Mouse (Mus musculus): Measurements from ENCODE around the gene Usp7. TPM values are rescaled to one million over a fixed set of nuclear protein-coding genes. Genes with fewer than 3 reads are reported as not detected.

Gene Usp7
- total and polyA plus RNA-seq, 3 experiments = 94.2 to 425 (median 101) TPM

DNA sequence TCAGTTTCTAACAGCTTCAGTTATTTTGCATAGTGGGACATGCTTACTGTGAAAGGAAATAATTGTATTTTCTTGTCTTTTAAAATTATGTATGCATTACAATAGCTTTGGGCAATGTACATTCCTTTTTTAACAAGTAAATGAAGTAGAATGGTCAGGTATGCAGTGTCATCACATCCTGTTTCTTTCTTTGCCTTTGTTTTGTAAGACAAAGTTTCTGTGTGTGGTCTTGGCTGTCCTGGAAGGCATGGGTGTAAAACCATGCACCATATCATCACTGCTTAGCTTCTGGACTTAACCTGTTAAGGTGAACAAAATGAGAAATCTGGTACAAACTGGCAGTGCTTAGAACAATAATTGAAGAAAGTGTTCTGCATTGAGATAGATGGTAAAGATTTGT lies 46.8 kb upstream of the Usp7 start:
- Histone ChIP-seq H3K4me1 (ENCODE audit: control insufficient read depth in 1 of 2, insufficient read depth in 2 of 2, low read length in 2 of 2) (peaks cover 0 to 8% of the 10 kb centered on the region in 2 experiments; a peak in 3 of 4 replicates), H3K79me2 (ENCODE audit: control insufficient read depth, insufficient read depth, low read length, poor library complexity) (peaks cover 30% of the 10 kb centered on the region), H3K4me3 (ENCODE audit: control insufficient read depth in 1 of 2, insufficient read depth in 1 of 2, low read depth in 2 of 2, low read length in 2 of 2) (no peak overlapping the region), H3K9me3 (replicated peaks; ENCODE audit: insufficient read depth, low read length) (no peaks in the 10 kb centered on the region), H3K27me3 (ENCODE audit: control insufficient read depth in 1 of 2, insufficient read depth in 2 of 2, low read length in 2 of 2) (no peaks in the 10 kb centered on the region), H3K9ac (ENCODE audit: control insufficient read depth, low read depth, low read length, poor library complexity, severe bottlenecking) (no peak overlapping the region), H3K36me3 (ENCODE audit: control insufficient read depth in 1 of 2, insufficient read depth in 2 of 2, low read length in 2 of 2) (peaks cover 25 to 35% of the 10 kb centered on the region in 2 experiments), H3K27ac (ENCODE audit: control insufficient read depth, low read depth, low read length) (no peak overlapping the region)
- TF ChIP-seq ZNF384 (IDR thresholded peaks at IDR 0.05; ENCODE audit: low read depth, low read length) (no peak), MYC (IDR thresholded peaks at IDR 0.05; ENCODE audit: low read depth, low read length) (no peak), ZKSCAN1 (IDR thresholded peaks at IDR 0.05; ENCODE audit: low read depth, low read length) (no peak), EP300 (IDR thresholded peaks at IDR 0.05; ENCODE audit: low read depth in 1 of 2, low read length in 2 of 2) (no peak), JUND (IDR thresholded peaks at IDR 0.05; ENCODE audit: low read depth, low read length) (no peak), UBTF (IDR thresholded peaks at IDR 0.05; ENCODE audit: borderline replicate concordance, insufficient read depth, low read depth, low read length) (no peak), RAD21 (IDR thresholded peaks at IDR 0.05; ENCODE audit: low read depth, low read length) (no peak), POLR2AphosphoS5 (IDR thresholded peaks at IDR 0.05; ENCODE audit: borderline replicate concordance, low read depth, low read length) (no peak), GATA1 (IDR thresholded peaks at IDR 0.05; ENCODE audit: low read depth, low read length) (no peak), SMC3 (IDR thresholded peaks at IDR 0.05; ENCODE audit: low read depth, low read length) (no peak), SIN3A (IDR thresholded peaks at IDR 0.05; ENCODE audit: low read length) (no peak), E2F4 (IDR thresholded peaks at IDR 0.05; ENCODE audit: borderline replicate concordance, low read depth, low read length) (no peak), ETS1 (IDR thresholded peaks at IDR 0.05; ENCODE audit: low read depth, low read length) (no peak), MAX (IDR thresholded peaks at IDR 0.05; ENCODE audit: low read length) (no peak), ZMIZ1 (IDR thresholded peaks at IDR 0.05; ENCODE audit: low read depth, low read length) (no peak)
- DNase-seq (ENCODE audit: low read depth, low spot score) = no peak

DNA sequence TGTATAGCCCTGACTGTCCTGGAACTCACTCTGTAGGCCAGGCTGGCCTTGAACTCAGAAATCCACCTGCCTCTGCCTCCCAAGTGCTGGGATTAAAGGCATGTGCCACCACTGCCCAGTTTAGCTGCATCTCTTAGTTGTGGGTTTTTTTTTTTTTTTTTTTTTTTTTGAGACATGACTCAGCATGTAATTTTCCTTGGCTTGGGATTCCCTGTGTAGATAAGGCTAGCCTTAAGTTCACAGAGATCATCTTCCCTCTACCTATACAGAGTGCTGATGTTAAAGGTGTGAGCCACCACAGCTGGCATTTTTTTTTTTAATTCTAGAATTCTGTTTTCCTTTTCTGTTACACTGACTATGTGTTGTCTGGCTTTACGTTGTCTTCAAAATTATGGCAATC lies 45.5 kb upstream of the Usp7 start:
- H3K4me3 ChIP-seq (ENCODE audit: control insufficient read depth in 1 of 2, insufficient read depth in 1 of 2, low read depth in 2 of 2, low read length in 2 of 2) = no peak overlapping the region

More for the DNA sequence above, 45.5 kb upstream of the Usp7 start:
- H3K79me2 ChIP-seq (ENCODE audit: control insufficient read depth, insufficient read depth, low read length, poor library complexity) = peaks cover 29% of the 10 kb centered on the region
- peaks cover 0 to 8% of the 10 kb centered on the region in 2 experiments; a peak in 2 of 4 replicates for H3K4me1 ChIP-seq (ENCODE audit: control insufficient read depth in 1 of 2, insufficient read depth in 2 of 2, low read length in 2 of 2)
- H3K36me3 ChIP-seq (ENCODE audit: control insufficient read depth in 1 of 2, insufficient read depth in 2 of 2, low read length in 2 of 2) = peaks cover 13 to 29% of the 10 kb centered on the region in 2 experiments
- DNase-seq (ENCODE audit: low read depth, low spot score) = no peak
- H3K9me3 ChIP-seq (replicated peaks; ENCODE audit: insufficient read depth, low read length) = no peaks in the 10 kb centered on the region
- no peaks in the 10 kb centered on the region for H3K27me3 ChIP-seq (ENCODE audit: control insufficient read depth in 1 of 2, insufficient read depth in 2 of 2, low read length in 2 of 2)
- TF ChIP-seq BHLHE40 (IDR thresholded peaks at IDR 0.05; ENCODE audit: borderline replicate concordance, low read depth, low read length) = no peak
- peak; percentile 82 for TF ChIP-seq ZNF384 (IDR thresholded peaks at IDR 0.05; ENCODE audit: low read depth, low read length)
- no peak overlapping the region for H3K27ac ChIP-seq (ENCODE audit: control insufficient read depth, low read depth, low read length)
- no peak overlapping the region for H3K9ac ChIP-seq (ENCODE audit: control insufficient read depth, low read depth, low read length, poor library complexity, severe bottlenecking)

Data from MEL (cell line).